Mouse (Mus musculus) hindbrain, embryonic 13.5 days (tissue): ENCODE measurements around the gene Cyp2b13. TPM values are rescaled to one million over a fixed set of nuclear protein-coding genes. Genes with fewer than 3 reads are reported as not detected.
"Not testable (repeated sequence)": the region's sequence is repeated elsewhere in the genome, so short reads cannot be mapped to it uniquely, and the experiment has no call there.

Experiments used
- ATAC-seq: fragments of 200-750 bp; cut with Nextera tagmentation; 2 replicates; pipeline ENCODE4 v1.8.0; 2017; ENCODE audit warnings: moderate TSS enrichment; ENCODE audit not compliant: low FRiP score
- H3K27ac ChIP-seq: fragments of 300-500 bp; sonication (generic); 2 replicates; pipeline ENCODE4 v1.5.1; 2015; ENCODE audit warnings: inconsistent platforms, mild to moderate bottlenecking, moderate library complexity
- H3K27me3 ChIP-seq: fragments of 300-500 bp; sonication (generic); 2 replicates; pipeline ENCODE4 v1.6.1; 2015; ENCODE audit warnings: mild to moderate bottlenecking, inconsistent platforms
- H3K36me3 ChIP-seq: fragments of 300-500 bp; sonication (generic); 2 replicates; pipeline ENCODE4 v1.6.1; 2015; ENCODE audit warnings: mild to moderate bottlenecking, inconsistent platforms
- H3K4me1 ChIP-seq: fragments of 300-500 bp; sonication (generic); replicated peaks from 2 replicates; pipeline ENCODE4 v1.6.1; 2015; ENCODE audit warnings: inconsistent platforms
- H3K4me2 ChIP-seq: fragments of 300-500 bp; sonication (generic); 2 replicates; pipeline ENCODE4 v1.6.1; 2015; ENCODE audit warnings: inconsistent platforms, mild to moderate bottlenecking, moderate library complexity
- H3K4me3 ChIP-seq: fragments of 300-500 bp; sonication (generic); 2 replicates; pipeline ENCODE4 v1.5.1; 2015; ENCODE audit warnings: mild to moderate bottlenecking, inconsistent platforms
- H3K9ac ChIP-seq: fragments of 300-500 bp; sonication (generic); 2 replicates; pipeline ENCODE4 v1.6.1; 2015; ENCODE audit warnings: mild to moderate bottlenecking, inconsistent platforms
- H3K9me3 ChIP-seq: fragments of 300-500 bp; sonication (generic); 2 replicates; pipeline ENCODE4 v1.6.1; 2016; ENCODE audit warnings: inconsistent platforms
- WGBS: fragments of 180-500 bp; shearing (Covaris S2); methylation state at CpG from one replicate; pipeline ENCODE4 v1.1.7; 2015; 5-methylcytosine and 5-hydroxymethylcytosine counted together
- polyA plus RNA-seq: library from polyadenylated mRNA; unstranded; fragments of >200 nt; fragmentation: Nextera tagmentation; extraction: Ambion mirVana; gene quantifications from 2 replicates; pipeline ENCODE4 v1.2.1, GENCODE M21; 2015

Cyp2b13 gene
- not detected in 2 replicates for polyA plus RNA-seq

- H3K27me3 ChIP-seq, H3K9ac ChIP-seq, H3K27ac ChIP-seq, H3K4me1 ChIP-seq, H3K4me2 ChIP-seq, H3K36me3 ChIP-seq, ATAC-seq, H3K4me3 ChIP-seq, H3K9me3 ChIP-seq: not testable (repeated sequence)
- 70% methylated on average over 1 of the region's 2 CpGs for WGBS
Measured at GRCm38 (mm10) chr7:26061197-26061596, at the start of gene Cyp2b13. Gene Cyp2b13, plus strand, starts transcription at chr7:26061497.

GRCm38 (mm10) chr7:26019814-26020332, 41.4 kb upstream of the Cyp2b13 start:
- not testable (repeated sequence) for H3K27ac ChIP-seq, H3K36me3 ChIP-seq, ATAC-seq, H3K9ac ChIP-seq, H3K9me3 ChIP-seq, H3K4me1 ChIP-seq, H3K4me3 ChIP-seq, H3K27me3 ChIP-seq, H3K4me2 ChIP-seq
- 83% methylated on average over 1 of the region's 3 CpGs for WGBS

GRCm38 (mm10) chr7:26054885-26055630, 6.2 kb upstream of the Cyp2b13 start:
- not testable (repeated sequence) for H3K4me2 ChIP-seq, H3K27ac ChIP-seq, H3K27me3 ChIP-seq, H3K4me1 ChIP-seq, ATAC-seq, H3K9me3 ChIP-seq, H3K9ac ChIP-seq, H3K36me3 ChIP-seq, H3K4me3 ChIP-seq
- WGBS, result 87% methylated on average over 4 of the region's 4 CpGs

- H3K4me2 ChIP-seq, H3K9me3 ChIP-seq, H3K27me3 ChIP-seq, H3K36me3 ChIP-seq, H3K4me1 ChIP-seq, H3K4me3 ChIP-seq, H3K27ac ChIP-seq, ATAC-seq, H3K9ac ChIP-seq: not testable (repeated sequence)
- WGBS, result 54% methylated on average over 29 of the region's 29 CpGs
Measured at GRCm38 (mm10) chr7:26071677-26072076, 10.4 kb downstream of the Cyp2b13 start.

GRCm38 (mm10) chr7:26082595-26082994, 21.3 kb downstream of the Cyp2b13 start:
- 74% methylated on average over 2 of the region's 2 CpGs for WGBS
- peaks cover 30% of the 10 kb centered on the region for H3K9me3 ChIP-seq
- no peak overlapping the region for H3K27ac ChIP-seq
- H3K9ac ChIP-seq, result no peak overlapping the region
- no peak overlapping the region for H3K4me3 ChIP-seq
- ATAC-seq, result no peak
- H3K4me1 ChIP-seq, result no peaks in the 10 kb centered on the region
- H3K36me3 ChIP-seq, result no peaks in the 10 kb centered on the region
- no peaks in the 10 kb centered on the region for H3K27me3 ChIP-seq
- H3K4me2 ChIP-seq, result no peak overlapping the region

- Histone ChIP-seq H3K36me3 (no peaks in the 10 kb centered on the region), H3K27ac (no peak overlapping the region), H3K4me1 (no peaks in the 10 kb centered on the region), H3K4me3 (no peak overlapping the region), H3K27me3 (no peaks in the 10 kb centered on the region), H3K9ac (no peak overlapping the region), H3K9me3 (peaks cover 18% of the 10 kb centered on the region), H3K4me2 (no peak overlapping the region)
- ATAC-seq, result no peak
- WGBS, result 100% methylated on average over 1 of the region's 1 CpGs
Measured at GRCm38 (mm10) chr7:26087391-26087790, 26.1 kb downstream of the Cyp2b13 start.

- not testable (repeated sequence) for H3K9ac ChIP-seq, H3K4me1 ChIP-seq, H3K27ac ChIP-seq, H3K4me3 ChIP-seq, H3K27me3 ChIP-seq, H3K36me3 ChIP-seq, H3K4me2 ChIP-seq, ATAC-seq
- H3K9me3 ChIP-seq, result peaks cover 15% of the 10 kb centered on the region
Measured at GRCm38 (mm10) chr7:26088578-26088977, 27.3 kb downstream of the Cyp2b13 start.

GRCm38 (mm10) chr7:26139623-26140022, 78.3 kb downstream of the Cyp2b13 start:
- not testable (repeated sequence) for H3K4me2 ChIP-seq, H3K4me3 ChIP-seq, ATAC-seq, H3K36me3 ChIP-seq, H3K9ac ChIP-seq, H3K9me3 ChIP-seq, H3K4me1 ChIP-seq, H3K27me3 ChIP-seq, H3K27ac ChIP-seq
- WGBS, result no CpG with 5 or more reads among the region's 2 CpGs

GRCm38 (mm10) chr7:26143657-26144056, 82.4 kb downstream of the Cyp2b13 start:
- H3K27ac ChIP-seq, H3K36me3 ChIP-seq, ATAC-seq, H3K27me3 ChIP-seq, H3K4me3 ChIP-seq, H3K9ac ChIP-seq, H3K9me3 ChIP-seq, H3K4me2 ChIP-seq, H3K4me1 ChIP-seq: not testable (repeated sequence)
- WGBS, result no CpG with 5 or more reads among the region's 3 CpGs

Other genes starting within 250 kb of the Cyp2b13 start
- 1.4 and 2.1 TPM in 2 replicates for gene Cyp2s1, start 244.6 kb upstream of the Cyp2b13 start, polyA plus RNA-seq
- gene Cyp2b10, start 163.9 kb upstream of the Cyp2b13 start, polyA plus RNA-seq, result not detected in 2 replicates
- not detected in 2 replicates for gene Cyp2b9, start 111.9 kb downstream of the Cyp2b13 start, polyA plus RNA-seq
- not detected in 2 replicates for gene Vmn1r184, start 198.8 kb downstream of the Cyp2b13 start, polyA plus RNA-seq
- gene Cyp2a4, start 245.7 kb downstream of the Cyp2b13 start, polyA plus RNA-seq, result not detected in 2 replicates